Mouse (Mus musculus) hindbrain, embryonic 12.5 days (tissue): ENCODE results near the gene Olfr1444. TPM values are rescaled to one million over a fixed set of nuclear protein-coding genes. Genes with fewer than 3 reads are reported as not detected.

Experiments used
- ATAC-seq: fragments of 200-750 bp; cut with Nextera tagmentation; 2 replicates; pipeline ENCODE4 v1.8.0; 2017; ENCODE audit warnings: moderate TSS enrichment; ENCODE audit not compliant: low FRiP score
- H3K27ac ChIP-seq: fragments of 300-500 bp; sonication (generic); 2 replicates; pipeline ENCODE4 v1.5.1; 2016; ENCODE audit warnings: mild to moderate bottlenecking
- H3K27me3 ChIP-seq: fragments of 300-500 bp; sonication (generic); 2 replicates; pipeline ENCODE4 v1.6.1; 2016; ENCODE audit warnings: mild to moderate bottlenecking
- H3K36me3 ChIP-seq: fragments of 300-500 bp; sonication (generic); 2 replicates; pipeline ENCODE4 v1.6.1; 2016; ENCODE audit warnings: mild to moderate bottlenecking
- H3K4me1 ChIP-seq: fragments of 300-500 bp; sonication (generic); 2 replicates; pipeline ENCODE4 v1.6.1; 2016
- H3K4me2 ChIP-seq: fragments of 300-500 bp; sonication (generic); replicated peaks from 2 replicates; pipeline ENCODE4 v1.6.1; 2016; ENCODE audit warnings: mild to moderate bottlenecking
- H3K4me3 ChIP-seq: fragments of 300-500 bp; sonication (generic); 2 replicates; pipeline ENCODE4 v1.5.1; 2016; ENCODE audit warnings: mild to moderate bottlenecking
- H3K9ac ChIP-seq: fragments of 300-500 bp; sonication (generic); 2 replicates; pipeline ENCODE4 v1.6.1; 2016; ENCODE audit warnings: mild to moderate bottlenecking, moderate library complexity
- H3K9me3 ChIP-seq: fragments of 300-500 bp; sonication (generic); replicated peaks from 2 replicates; pipeline ENCODE4 v1.6.1; 2016; ENCODE audit warnings: mild to moderate bottlenecking
- WGBS: fragments of 180-500 bp; shearing (Covaris S2); methylation state at CpG from one replicate; pipeline ENCODE4 v1.1.7; 2016; 5-methylcytosine and 5-hydroxymethylcytosine counted together
- polyA plus RNA-seq: library from polyadenylated mRNA; unstranded; fragments of >200 nt; fragmentation: Nextera tagmentation; extraction: Ambion mirVana; gene quantifications from 2 replicates; pipeline ENCODE4 v1.2.1, GENCODE M21; 2016

Olfr1444 gene
- polyA plus RNA-seq, 1 experiment from 2014 or later = not detected

GRCm38 (mm10) chr19:12903643-12904042 is 46.6 kb downstream of the Olfr1444 start, which contains the start of gene Olfr1447:
Gene Olfr1447 (minus strand): TSS chr19:12903743.
- Histone ChIP-seq H3K4me1 (no peaks in the 10 kb centered on the region), H3K27ac (no peak within 1 kb of the TSS), H3K4me3 (no peak within 1 kb of the TSS), H3K9ac (no peak within 1 kb of the TSS), H3K9me3 (no peaks in the 10 kb centered on the region), H3K4me2 (no peak within 1 kb of the TSS), H3K36me3 (no peaks in the 10 kb centered on the region), H3K27me3 (no peaks in the 10 kb centered on the region)
- ATAC-seq = no peak
- 95% methylated on average over 1 of the region's 1 CpGs for WGBS

Other genes starting within 250 kb of the Olfr1444 start
- not detected in 2 replicates for gene Glyat, start 224.0 kb upstream of the Olfr1444 start, polyA plus RNA-seq
- gene Olfr1442, start 186.8 kb upstream of the Olfr1444 start, polyA plus RNA-seq = not detected in 2 replicates
- not detected in 2 replicates for gene Olfr1443, start 179.2 kb upstream of the Olfr1444 start, polyA plus RNA-seq
- not detected in 2 replicates for gene Keg1, start 161.5 kb upstream of the Olfr1444 start, polyA plus RNA-seq
- 1.5 and 1.6 TPM in 2 replicates for gene Cntf, start 91.7 kb upstream of the Olfr1444 start, polyA plus RNA-seq
- 20.8 and 20.9 TPM in 2 replicates for gene Zfp91, start 61.2 kb upstream of the Olfr1444 start, polyA plus RNA-seq
- gene Lpxn, start 61.1 kb upstream of the Olfr1444 start, polyA plus RNA-seq = 0.53 and 0.66 TPM in 2 replicates
- gene Gm5244, start 10.6 kb upstream of the Olfr1444 start, polyA plus RNA-seq = not detected in 2 replicates
- not detected in 2 replicates for gene Olfr1445, start 26.6 kb downstream of the Olfr1444 start, polyA plus RNA-seq
- not detected in 2 replicates for gene Olfr1446, start 36.2 kb downstream of the Olfr1444 start, polyA plus RNA-seq
- gene Olfr1447, start 46.5 kb downstream of the Olfr1444 start, polyA plus RNA-seq = not detected in 2 replicates
- gene Olfr1448, start 67.1 kb downstream of the Olfr1444 start, polyA plus RNA-seq = not detected in 2 replicates
- gene Olfr1449, start 73.6 kb downstream of the Olfr1444 start, polyA plus RNA-seq = not detected in 2 replicates
- not detected in 2 replicates for gene Olfr1450, start 93.0 kb downstream of the Olfr1444 start, polyA plus RNA-seq
- gene Olfr1451, start 137.7 kb downstream of the Olfr1444 start, polyA plus RNA-seq = not detected in 2 replicates
- not detected in 2 replicates for gene Olfr1453, start 171.0 kb downstream of the Olfr1444 start, polyA plus RNA-seq
- not detected in 2 replicates for gene Olfr1454, start 203.3 kb downstream of the Olfr1444 start, polyA plus RNA-seq
- gene Olfr1457, start 240.6 kb downstream of the Olfr1444 start, polyA plus RNA-seq = not detected in 2 replicates
- gene Olfr1458, start 249.5 kb downstream of the Olfr1444 start, polyA plus RNA-seq = not detected in 2 replicates